Mouse (Mus musculus): ENCODE measurements around the gene Sema6d. TPM values are rescaled to one million over a fixed set of nuclear protein-coding genes. Genes with fewer than 3 reads are reported as not detected.
A peak's percentile ranks its signal among the peaks of the same experiment; 100 is the strongest.

Sema6d gene
- polyA plus RNA-seq, 2 experiments from 2014 or later: 1.0 to 2.4 TPM

DNA sequence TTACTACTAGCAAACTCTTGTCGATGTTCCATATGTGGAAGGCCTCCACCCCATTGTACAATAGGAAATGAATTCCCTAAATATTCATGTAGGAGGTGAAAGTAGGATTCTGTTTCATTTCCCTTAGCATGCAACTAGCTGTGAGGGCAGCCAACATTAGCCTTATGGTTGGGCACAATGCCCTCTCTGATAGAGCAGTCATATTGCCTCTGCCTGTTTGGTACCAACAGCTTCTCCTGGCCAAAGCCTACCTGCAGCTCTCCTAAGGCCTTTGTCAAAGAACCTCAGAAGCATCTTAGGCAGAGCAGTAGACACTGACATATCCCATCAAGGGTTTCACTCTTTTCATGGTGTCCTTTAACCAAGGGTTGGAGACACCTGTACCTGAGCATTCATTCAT is 578.7 kb downstream of the Sema6d start:
- ATAC-seq: no peak

- no peak for ATAC-seq
Observed at GRCm38 (mm10) chr2:124673117-124673516, 583.3 kb downstream of the Sema6d start.

- no peak for ATAC-seq
Observed at GRCm38 (mm10) chr2:124684481-124684901, 594.7 kb downstream of the Sema6d start.

DNA sequence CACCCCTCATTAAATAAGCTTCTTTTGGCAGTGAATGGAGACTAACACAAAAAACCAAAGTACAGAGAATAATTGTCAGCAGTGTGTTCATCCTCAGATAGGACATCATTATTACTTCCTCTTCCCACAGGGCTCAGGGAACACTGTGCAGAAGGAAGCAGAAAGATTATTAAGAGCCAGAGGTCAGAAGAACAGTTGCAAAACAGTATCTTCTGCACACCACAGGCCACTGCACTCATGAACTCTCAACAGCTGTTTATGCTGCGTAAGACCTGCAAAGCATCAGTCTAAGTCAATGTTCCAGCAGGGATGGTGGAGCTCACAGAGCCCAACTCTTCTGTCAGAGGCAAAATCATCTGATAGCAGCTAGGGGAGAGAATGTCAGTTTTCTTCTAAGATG is 600.6 kb downstream of the Sema6d start:
- ATAC-seq: no peak

DNA sequence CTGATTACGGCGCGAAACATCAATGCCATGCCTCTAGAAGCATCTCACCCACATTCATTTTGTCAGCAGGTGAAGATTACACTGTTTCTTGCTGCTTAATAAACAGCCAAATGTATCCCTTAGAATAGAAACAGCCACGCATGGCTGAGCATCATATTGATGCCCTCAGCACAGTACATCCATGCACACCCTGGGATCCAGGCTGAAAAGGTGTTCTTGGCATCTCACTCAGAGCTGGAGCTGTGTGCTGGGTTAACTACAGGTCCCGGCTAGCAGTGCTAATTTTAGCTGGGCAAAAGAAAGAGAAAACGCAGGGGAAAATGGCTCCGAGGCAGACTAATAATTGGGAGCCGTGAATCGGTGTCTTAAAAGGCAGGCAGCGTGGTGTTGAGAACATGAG is 612.9 kb downstream of the Sema6d start:
- no peak for ATAC-seq

DNA sequence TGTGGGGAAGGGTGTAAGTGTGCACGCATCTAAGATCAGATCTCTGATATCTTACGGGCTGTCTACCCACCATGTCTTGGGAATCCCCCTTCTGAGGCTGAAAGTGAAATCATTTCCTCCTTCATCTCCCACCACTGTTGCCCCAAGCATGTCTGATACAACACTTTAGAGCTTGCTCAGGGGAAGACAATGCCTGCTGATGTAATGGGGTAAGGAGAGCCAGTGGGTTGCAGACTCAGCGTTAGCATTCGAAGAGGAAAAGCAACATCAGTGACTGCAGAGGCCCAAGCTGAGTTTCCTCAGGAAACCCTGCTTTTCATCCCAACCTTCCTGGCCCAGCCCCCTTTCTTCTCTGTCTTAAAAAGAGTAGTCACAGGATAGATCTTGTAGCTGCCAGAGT is 615.2 kb downstream of the Sema6d start:
- ATAC-seq: peak; percentile 80

- no peak for ATAC-seq
Observed at GRCm38 (mm10) chr2:124705806-124706205, 616.0 kb downstream of the Sema6d start.

DNA sequence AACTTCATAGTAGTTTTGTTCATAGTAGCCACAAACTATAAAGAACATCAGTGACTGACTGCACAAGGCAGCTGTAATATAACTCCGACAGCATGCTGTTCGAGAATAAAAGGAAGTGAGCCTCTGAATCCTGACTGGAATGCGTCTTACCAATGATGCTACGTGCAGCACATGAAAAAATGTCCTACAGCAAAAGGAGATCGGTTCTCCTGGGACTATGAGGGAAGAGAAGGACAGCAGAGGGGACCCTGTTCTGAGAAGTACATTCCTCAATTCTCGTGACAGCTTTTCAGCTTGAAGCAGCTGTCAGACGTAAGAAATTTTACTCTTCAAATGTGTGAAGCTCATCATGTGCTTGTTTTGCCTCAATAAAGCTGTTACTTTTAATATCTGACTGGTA is 617.1 kb downstream of the Sema6d start:
- ATAC-seq: no peak
